Mouse (Mus musculus) limb, embryonic 14.5 days (tissue): ENCODE data around the gene Atp6v0e. TPM values are rescaled to one million over a fixed set of nuclear protein-coding genes. Genes with fewer than 3 reads are reported as not detected.
A peak's percentile ranks its signal among the peaks of the same experiment; 100 is the strongest.

Experiments
- ATAC-seq: fragments of 200-750 bp; cut with Nextera tagmentation; 2 replicates; pipeline ENCODE4 v1.8.0; 2017; ENCODE audit warnings: low read depth, moderate number of reproducible peaks, moderate TSS enrichment; ENCODE audit not compliant: low FRiP score
- DNase-seq: peaks from one replicate; pipeline ENCODE4 v3.0.0-alpha.2; 2015; ENCODE audit warnings: low spot score
- H3K27ac ChIP-seq: fragments of 300-500 bp; sonication (generic); replicated peaks from 2 replicates; pipeline ENCODE4 v1.5.1; 2014; ENCODE audit warnings: low read depth, mild to moderate bottlenecking, low read length, moderate library complexity, mixed read lengths
- H3K27me3 ChIP-seq: fragments of 300-500 bp; sonication (generic); 2 replicates; pipeline ENCODE4 v1.6.1; 2014; ENCODE audit warnings: low read length, mixed read lengths; ENCODE audit not compliant: control insufficient read depth, insufficient read depth
- H3K36me3 ChIP-seq: fragments of 300-500 bp; sonication (generic); 2 replicates; pipeline ENCODE4 v1.6.1; 2014; ENCODE audit warnings: mild to moderate bottlenecking, low read length, moderate library complexity, mixed read lengths; ENCODE audit not compliant: control insufficient read depth, insufficient read depth
- H3K4me1 ChIP-seq: fragments of 300-500 bp; sonication (generic); 2 replicates; pipeline ENCODE4 v1.6.1; 2014; ENCODE audit warnings: antibody characterized with exemption, low read length, mixed read lengths; ENCODE audit not compliant: control insufficient read depth, insufficient read depth
- H3K4me2 ChIP-seq: fragments of 300-500 bp; sonication (generic); replicated peaks from 2 replicates; pipeline ENCODE4 v1.6.1; 2014; ENCODE audit warnings: low read depth, mild to moderate bottlenecking, low read length, moderate library complexity; ENCODE audit not compliant: severe bottlenecking
- H3K4me3 ChIP-seq: fragments of 300-500 bp; sonication (generic); replicated peaks from 2 replicates; pipeline ENCODE4 v1.5.1; 2014; ENCODE audit warnings: low read length
- H3K9ac ChIP-seq: fragments of 300-500 bp; sonication (generic); 2 replicates; pipeline ENCODE4 v1.6.1; 2014; ENCODE audit warnings: mild to moderate bottlenecking, low read depth, low read length, moderate library complexity; ENCODE audit not compliant: severe bottlenecking
- H3K9me3 ChIP-seq: fragments of 300-500 bp; sonication (generic); 2 replicates; pipeline ENCODE4 v1.6.1; 2016; ENCODE audit warnings: low read length; ENCODE audit not compliant: control insufficient read depth
- POLR2A ChIP-seq: fragments of 200-500 bp; IDR thresholded peaks from 2 replicates; pipeline ENCODE4 v1.8.0; 2012; ENCODE audit warnings: inconsistent platforms, mild to moderate bottlenecking, moderate library complexity, borderline replicate concordance; ENCODE audit not compliant: insufficient read depth, insufficient read length; ENCODE audit errors: extremely low read depth
- WGBS: fragments of 180-500 bp; shearing (Covaris S2); extraction: QIAGEN DNeasy Blood & Tissue Kit; methylation state at CpG from one replicate; pipeline ENCODE4 v1.1.7; 2014; 5-methylcytosine and 5-hydroxymethylcytosine counted together
- polyA plus RNA-seq, 2 experiments: library from polyadenylated mRNA; depleted of rRNA in 1 of 2; stranded (reverse) in 1 of 2; unstranded in 1 of 2; fragments of >200 nt; fragmentation: Nextera tagmentation in 1 of 2; extraction: Ambion mirVana in 1 of 2; gene quantifications; 2 replicates each; pipeline versions ENCODE4 v1.2.1 to v1.2.3; 2012 to 2014

Gene Atp6v0e
- polyA plus RNA-seq, 2 experiments: 167 to 228 TPM

GRCm38 (mm10) chr17:26693424-26693823, 30.4 kb downstream of the Atp6v0e start:
- H3K27me3 ChIP-seq: no peaks in the 10 kb centered on the region
- TF ChIP-seq POLR2A: no peak
- H3K4me1 ChIP-seq: peaks cover 15% of the 10 kb centered on the region; the same call in 1 of the 2 replicates
- H3K27ac ChIP-seq: peak overlapping the region; percentile 9; the same call in 1 of the 2 replicates
- no peak overlapping the region for H3K4me2 ChIP-seq
- no peak for ATAC-seq
- DNase-seq: no peak
- no peaks in the 10 kb centered on the region for H3K9me3 ChIP-seq
- H3K9ac ChIP-seq: no peak overlapping the region
- H3K36me3 ChIP-seq: peaks cover 30% of the 10 kb centered on the region
- WGBS: 84% methylated on average over 7 of the region's 7 CpGs
- H3K4me3 ChIP-seq: no peak overlapping the region

GRCm38 (mm10) chr17:26694171-26694570, 31.1 kb downstream of the Atp6v0e start:
- no peak overlapping the region for H3K27ac ChIP-seq

GRCm38 (mm10) chr17:26695193-26695592, 32.2 kb downstream of the Atp6v0e start:
- Histone ChIP-seq H3K36me3 (peaks cover 48% of the 10 kb centered on the region), H3K9me3 (no peaks in the 10 kb centered on the region), H3K4me2 (no peak overlapping the region), H3K9ac (no peak overlapping the region), H3K27ac (no peak overlapping the region), H3K4me1 (0 out of 2 replicates have a peak, but pooled peaks cover under 1% of the 10 kb centered on the region), H3K4me3 (no peak overlapping the region), H3K27me3 (no peaks in the 10 kb centered on the region)
- WGBS: 93% methylated on average over 3 of the region's 3 CpGs
- no peak for TF ChIP-seq POLR2A
- no peak for DNase-seq
- no peak for ATAC-seq

More at GRCm38 (mm10) chr17:26694171-26694570, 31.1 kb downstream of the Atp6v0e start:
- Histone ChIP-seq H3K4me2 (no peak overlapping the region), H3K4me1 (peaks cover 9% of the 10 kb centered on the region; the same call in 1 of the 2 replicates), H3K9me3 (no peaks in the 10 kb centered on the region), H3K4me3 (no peak overlapping the region), H3K27me3 (no peaks in the 10 kb centered on the region), H3K36me3 (peaks cover 38% of the 10 kb centered on the region), H3K9ac (no peak overlapping the region)
- no peak for DNase-seq
- TF ChIP-seq POLR2A: no peak
- WGBS: 70% methylated on average over 7 of the region's 7 CpGs
- no peak for ATAC-seq

- ATAC-seq: no peak
- 86% methylated on average over 5 of the region's 5 CpGs for WGBS
Observed at GRCm38 (mm10) chr17:26698846-26699245, 35.8 kb downstream of the Atp6v0e start.

GRCm38 (mm10) chr17:26699819-26700616, 37.0 kb downstream of the Atp6v0e start:
- 89% methylated on average over 10 of the region's 10 CpGs for WGBS
- H3K36me3 ChIP-seq: peaks cover 54% of the 10 kb centered on the region
- no peak for ATAC-seq
- no peak overlapping the region for H3K9ac ChIP-seq
- no peaks in the 10 kb centered on the region for H3K4me1 ChIP-seq
- H3K9me3 ChIP-seq: no peaks in the 10 kb centered on the region
- H3K4me3 ChIP-seq: no peak overlapping the region
- no peak overlapping the region for H3K4me2 ChIP-seq
- H3K27ac ChIP-seq: no peak overlapping the region
- no peaks in the 10 kb centered on the region for H3K27me3 ChIP-seq
- TF ChIP-seq POLR2A: no peak
- no peak for DNase-seq

More at GRCm38 (mm10) chr17:26698846-26699245, 35.8 kb downstream of the Atp6v0e start:
- no peak overlapping the region for H3K27ac ChIP-seq
- DNase-seq: no peak
- H3K4me2 ChIP-seq: no peak overlapping the region
- no peak overlapping the region for H3K9ac ChIP-seq
- no peak overlapping the region for H3K4me3 ChIP-seq
- no peak for TF ChIP-seq POLR2A
- peaks cover 54% of the 10 kb centered on the region for H3K36me3 ChIP-seq
- H3K4me1 ChIP-seq: no peaks in the 10 kb centered on the region
- no peaks in the 10 kb centered on the region for H3K27me3 ChIP-seq
- no peaks in the 10 kb centered on the region for H3K9me3 ChIP-seq

GRCm38 (mm10) chr17:26701565-26701964, 38.5 kb downstream of the Atp6v0e start:
- DNase-seq (no peak), ATAC-seq (no peak)
- H3K9me3 ChIP-seq: no peaks in the 10 kb centered on the region
- H3K9ac ChIP-seq: no peak overlapping the region
- H3K4me2 ChIP-seq: no peak overlapping the region
- H3K36me3 ChIP-seq: peaks cover 43% of the 10 kb centered on the region
- WGBS: 84% methylated on average over 13 of the region's 13 CpGs
- H3K27ac ChIP-seq: no peak overlapping the region
- no peaks in the 10 kb centered on the region for H3K27me3 ChIP-seq
- TF ChIP-seq POLR2A: no peak
- H3K4me1 ChIP-seq: no peaks in the 10 kb centered on the region
- no peak overlapping the region for H3K4me3 ChIP-seq
